Mouse (Mus musculus) T-helper 2 cell (primary cell): ENCODE measurements around the gene Epha2.

ENCODE experiments used
- in situ Hi-C: fragments of 300-600 bp; cut with MboI, MseI; formaldehyde crosslinking; loops from one replicate; pipeline ENCODE4 v1.15.1; 2025; ENCODE audit warnings: high pct_unique_total_duplicates

The Epha2 gene

DNA sequence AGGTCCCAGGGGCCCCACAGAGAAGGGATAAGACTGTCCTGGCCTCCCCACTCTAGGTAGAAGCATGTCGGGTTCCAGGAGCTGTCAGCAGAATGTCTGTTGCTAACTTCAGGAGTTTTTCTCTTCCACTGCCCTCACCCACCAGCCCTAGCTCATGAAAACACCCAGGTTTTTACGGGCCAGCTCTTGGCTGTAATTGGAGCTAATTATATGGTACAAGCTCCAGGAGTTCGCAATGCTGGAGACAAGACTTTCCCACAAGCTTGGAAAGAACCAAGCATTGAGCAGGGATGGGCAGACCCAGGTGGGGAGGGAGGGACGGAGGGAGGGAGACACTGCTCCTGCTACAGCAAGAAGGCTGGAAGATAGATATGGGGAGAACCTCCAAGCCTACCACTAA, 26.0 kb downstream of the Epha2 start:
- in situ Hi-C loops = loop anchor here (25.0 kb wide), 1 partner anchor 1335 kb away; no protein-coding TSS in a partner anchor

DNA sequence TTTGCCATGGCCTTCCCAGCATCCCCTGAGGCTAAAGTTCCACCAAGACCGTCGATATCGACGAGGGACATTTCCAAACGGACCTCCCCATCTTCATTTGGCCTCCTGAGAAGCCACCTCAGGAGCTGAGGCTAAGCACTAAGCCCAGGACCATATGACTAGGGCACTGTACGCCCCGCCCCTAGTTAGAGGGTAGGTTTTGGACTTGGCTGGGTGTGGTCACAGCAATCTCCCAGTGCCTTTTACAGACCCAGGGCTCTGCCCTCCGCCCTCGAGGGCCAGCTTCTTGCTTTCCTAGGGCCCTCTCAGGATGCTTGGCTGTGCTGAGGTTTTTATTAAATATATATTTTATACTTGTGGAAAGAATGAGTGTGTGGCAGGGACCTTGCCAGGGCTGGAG, 27.7 kb downstream of the Epha2 start:
- in situ Hi-C loops = loop anchor here (25.0 kb wide), 1 partner anchor 1334 kb away; no protein-coding TSS in a partner anchor

DNA sequence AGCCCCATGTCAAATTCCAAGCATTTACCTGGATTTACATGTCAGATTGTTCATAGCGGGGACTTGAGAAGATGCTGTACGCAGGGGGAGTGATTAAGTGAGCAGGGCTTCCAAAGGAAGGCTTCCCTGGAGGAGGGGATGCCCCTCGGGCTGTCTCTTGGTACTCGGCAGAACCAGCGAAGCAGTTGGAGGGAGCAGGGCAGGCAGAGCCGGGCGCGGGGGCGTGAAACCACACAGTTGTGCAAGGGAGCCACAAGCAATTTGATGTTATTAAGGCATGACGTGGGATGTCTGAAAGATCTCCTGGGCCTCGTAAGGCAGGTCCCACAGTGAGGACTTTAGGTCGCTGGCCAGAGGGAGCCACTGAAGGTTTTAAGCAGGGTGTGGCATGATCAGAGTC, 28.9 kb downstream of the Epha2 start:
- in situ Hi-C loops = loop anchor here (25.0 kb wide), 1 partner anchor 1332 kb away; no protein-coding TSS in a partner anchor

DNA sequence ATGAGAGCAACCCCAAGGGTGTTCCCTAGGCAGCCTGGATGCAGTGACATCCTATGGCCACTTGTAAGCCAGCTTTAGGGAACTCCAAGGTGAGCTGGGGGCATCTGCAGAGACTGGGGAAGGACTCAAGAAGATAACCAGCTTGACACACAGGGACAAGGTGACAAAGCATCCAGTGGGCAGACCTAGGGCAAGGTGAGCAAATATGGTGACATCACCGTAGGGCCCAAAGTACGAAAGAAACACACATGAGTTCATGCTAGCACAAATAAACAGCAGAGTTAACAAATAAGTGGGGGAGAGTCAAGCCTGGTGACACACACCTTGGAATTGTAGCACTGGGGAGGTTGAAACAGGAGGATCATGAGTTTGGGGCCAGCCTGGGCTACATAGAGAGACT, 30.4 kb downstream of the Epha2 start:
- in situ Hi-C loops = loop anchor here (25.0 kb wide), 1 partner anchor 1331 kb away; no protein-coding TSS in a partner anchor

DNA sequence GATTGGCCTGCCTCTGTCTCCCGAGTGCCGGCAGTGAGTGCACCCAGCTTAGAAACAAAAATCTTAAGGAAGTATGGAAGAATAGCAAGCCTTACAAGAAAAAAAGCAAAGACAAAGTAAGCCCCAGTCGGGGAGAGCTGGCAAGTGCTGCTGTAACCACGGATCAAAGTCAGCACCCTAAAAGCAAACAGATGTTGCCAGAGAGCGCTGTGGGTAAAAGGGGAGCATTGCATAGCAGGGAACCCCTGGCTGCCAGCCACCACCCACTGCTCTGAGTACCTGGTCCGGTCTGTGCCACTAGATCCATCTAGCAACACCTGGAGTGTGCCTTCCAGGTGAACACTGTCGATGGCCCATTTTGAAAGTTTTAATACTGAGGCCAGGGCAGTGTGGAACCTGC, 31.2 kb downstream of the Epha2 start:
- in situ Hi-C loops = loop anchor here (25.0 kb wide), 1 partner anchor 1330 kb away; no protein-coding TSS in a partner anchor

DNA sequence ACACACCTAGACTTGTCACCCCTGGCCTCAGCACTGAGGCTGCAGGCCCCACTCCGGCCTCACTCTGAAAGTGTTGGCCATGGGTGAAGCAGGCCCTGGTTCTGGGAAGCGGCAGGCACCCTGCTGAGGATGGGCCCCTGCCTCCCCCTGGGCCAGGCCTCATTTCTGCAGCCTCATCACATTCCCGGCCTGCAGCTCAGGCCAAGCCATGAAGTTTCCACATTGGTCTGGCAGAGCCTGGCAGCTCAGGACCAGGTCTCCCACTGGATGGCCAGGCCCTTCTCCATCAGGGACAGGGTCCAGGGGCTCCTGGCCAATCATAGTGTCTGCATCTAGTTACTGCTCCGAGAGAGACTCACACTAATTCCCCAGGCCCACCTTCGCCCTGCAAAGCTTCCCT, 33.7 kb downstream of the Epha2 start:
- in situ Hi-C loops = loop anchor here (25.0 kb wide), 1 partner anchor 1328 kb away; no protein-coding TSS in a partner anchor

DNA sequence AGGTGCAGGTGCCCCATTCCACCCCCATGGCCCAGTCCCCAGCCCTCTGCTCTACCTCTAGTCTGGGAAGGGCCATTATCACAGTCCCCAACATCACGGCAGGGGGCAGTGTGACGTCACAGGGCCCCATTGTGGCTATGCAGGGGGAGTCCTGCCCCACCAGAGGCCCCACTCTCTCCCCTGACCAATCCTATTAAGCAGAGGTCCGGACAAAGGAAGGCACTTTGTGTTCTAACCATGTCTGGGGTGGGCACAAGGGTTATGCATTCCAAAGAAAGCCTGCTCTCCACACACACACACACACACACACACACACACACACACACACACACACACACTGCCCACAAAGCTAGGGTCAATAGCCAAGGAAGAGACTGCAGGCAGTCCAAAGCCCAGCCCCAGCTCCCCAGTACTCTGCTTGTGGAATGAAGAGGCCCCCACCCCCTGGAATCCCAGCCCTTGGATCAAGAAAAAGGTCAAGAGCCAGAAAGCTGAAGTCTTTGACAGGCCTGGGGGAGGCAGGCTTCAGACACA, 34.3 kb downstream of the Epha2 start:
- in situ Hi-C loops = loop anchor here (25.0 kb wide), 1 partner anchor 1327 kb away; no protein-coding TSS in a partner anchor

DNA sequence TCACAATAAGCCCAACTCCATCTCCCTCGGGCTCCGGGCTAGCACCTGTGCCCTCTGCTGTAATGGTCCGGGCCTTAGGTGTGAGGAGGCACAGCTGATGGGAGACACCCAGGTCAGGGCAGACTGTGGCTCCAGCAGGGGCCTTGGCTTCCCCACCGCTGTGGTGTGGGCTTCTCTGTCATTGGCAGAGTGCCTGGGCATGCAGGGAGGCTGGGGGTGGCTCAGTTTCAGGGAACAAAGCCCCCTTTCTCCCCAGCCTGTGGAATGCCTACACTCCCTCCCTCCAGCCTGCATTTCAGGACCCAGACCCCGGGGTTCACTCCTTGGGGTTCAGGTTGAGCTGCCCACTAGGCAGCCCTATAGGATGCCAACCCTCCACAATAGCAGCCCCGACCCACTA, 35.2 kb downstream of the Epha2 start:
- in situ Hi-C loops = loop anchor here (25.0 kb wide), 1 partner anchor 1326 kb away; no protein-coding TSS in a partner anchor

DNA sequence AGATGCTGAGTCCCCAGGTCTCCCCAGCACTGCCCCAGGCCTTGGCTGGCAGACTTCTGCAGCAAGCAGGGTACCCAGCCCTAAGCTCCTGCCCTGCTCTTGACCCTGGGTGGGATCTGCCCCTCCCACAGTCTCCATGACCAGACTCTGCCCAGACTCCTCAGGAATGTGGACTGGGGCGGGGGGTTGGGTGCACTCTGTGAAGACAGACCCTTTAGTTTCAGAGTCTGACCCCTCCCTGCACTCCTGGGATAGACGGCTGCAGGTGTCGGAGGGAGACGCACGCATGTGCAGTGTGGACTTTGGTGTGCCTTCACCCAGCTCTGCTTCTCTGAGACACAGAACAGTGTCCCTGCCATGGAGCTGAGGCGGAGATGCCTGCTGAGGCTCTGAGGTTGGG, 36.9 kb downstream of the Epha2 start:
- in situ Hi-C loops = loop anchor here (25.0 kb wide), 1 partner anchor 1324 kb away; no protein-coding TSS in a partner anchor

DNA sequence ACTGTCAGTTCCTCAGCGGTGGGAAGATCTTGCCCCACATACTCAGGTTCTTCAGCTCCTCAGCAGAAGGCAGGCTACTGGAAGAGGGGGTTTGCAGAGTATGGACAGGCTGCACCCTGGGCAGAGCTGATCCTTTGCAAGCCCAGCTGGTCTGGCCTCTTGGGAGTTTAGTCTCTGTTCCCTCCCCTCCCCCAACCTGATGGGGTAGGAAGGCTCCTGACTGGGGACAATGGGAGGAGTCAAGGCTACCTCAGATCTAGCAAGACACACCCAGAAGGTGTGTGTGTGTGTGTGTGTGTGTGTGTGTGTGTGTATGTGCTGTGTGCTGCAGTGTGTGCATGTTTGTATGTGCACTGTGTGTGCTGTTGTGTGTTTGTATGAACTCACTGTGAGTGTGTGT, 37.8 kb downstream of the Epha2 start:
- in situ Hi-C loops = loop anchor here (25.0 kb wide), 1 partner anchor 1323 kb away; no protein-coding TSS in a partner anchor

DNA sequence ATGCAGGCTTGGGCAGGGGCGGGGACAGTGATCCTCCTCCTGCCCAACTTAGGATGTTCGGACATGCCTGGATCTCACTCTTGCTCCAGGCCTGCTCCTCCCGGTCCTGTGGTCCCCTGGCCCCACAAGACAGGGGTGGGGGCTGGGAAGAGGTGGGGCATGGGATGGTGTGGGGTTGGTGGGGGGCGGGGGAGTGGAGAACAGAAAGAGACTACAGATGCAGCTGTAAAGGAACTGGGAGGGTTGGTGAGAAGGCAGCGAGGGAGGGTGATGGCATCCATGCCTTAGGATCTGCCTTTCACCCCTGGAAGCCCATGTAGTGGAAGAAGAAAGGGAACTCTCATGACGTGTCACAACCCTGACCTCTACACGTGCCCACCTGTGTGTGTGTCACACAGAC, 40.4 kb downstream of the Epha2 start:
- in situ Hi-C loops = loop anchor here (25.0 kb wide), 1 partner anchor 1321 kb away; no protein-coding TSS in a partner anchor

DNA sequence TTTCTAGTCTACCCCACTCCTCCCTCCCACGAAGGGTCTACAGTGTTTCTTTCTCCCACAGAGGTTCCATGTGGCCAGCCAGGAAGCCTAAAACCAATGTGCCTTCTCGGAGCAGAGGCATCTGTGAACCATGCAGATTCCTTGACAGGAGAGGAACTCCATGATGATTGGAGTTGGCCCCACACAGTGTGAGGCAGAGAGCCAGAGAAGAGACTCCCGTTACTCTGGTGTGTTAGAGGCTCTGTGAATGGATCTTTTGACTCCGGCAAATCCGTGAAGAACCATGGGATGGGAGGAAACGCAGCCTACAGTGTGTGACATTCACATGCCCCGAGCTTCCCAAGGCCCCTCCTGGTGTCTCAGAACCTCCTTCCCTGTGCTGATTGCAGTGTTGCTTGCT, 42.5 kb downstream of the Epha2 start:
- in situ Hi-C loops = loop anchor here (25.0 kb wide), 1 partner anchor 1319 kb away; no protein-coding TSS in a partner anchor

DNA sequence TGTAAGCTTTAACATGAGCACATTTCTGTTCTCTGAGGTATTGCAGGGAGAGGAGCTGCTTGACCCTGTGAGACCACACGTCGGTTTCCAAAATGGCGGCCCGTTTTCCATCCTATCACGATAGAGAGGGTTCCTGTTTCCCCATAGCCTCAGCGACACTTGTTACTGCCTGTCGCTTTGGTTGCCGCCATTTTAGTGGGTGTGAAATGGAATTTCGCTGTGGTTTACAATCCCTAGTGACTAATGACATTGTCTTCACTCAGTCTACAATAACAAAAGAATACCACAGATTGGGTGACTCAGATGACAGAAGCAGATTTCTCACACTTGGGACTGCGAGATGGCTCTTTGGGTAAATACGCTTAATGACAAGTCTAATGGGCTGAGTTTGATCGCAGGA, 44.2 kb downstream of the Epha2 start:
- in situ Hi-C loops = loop anchor here (25.0 kb wide), 1 partner anchor 1317 kb away; no protein-coding TSS in a partner anchor

DNA sequence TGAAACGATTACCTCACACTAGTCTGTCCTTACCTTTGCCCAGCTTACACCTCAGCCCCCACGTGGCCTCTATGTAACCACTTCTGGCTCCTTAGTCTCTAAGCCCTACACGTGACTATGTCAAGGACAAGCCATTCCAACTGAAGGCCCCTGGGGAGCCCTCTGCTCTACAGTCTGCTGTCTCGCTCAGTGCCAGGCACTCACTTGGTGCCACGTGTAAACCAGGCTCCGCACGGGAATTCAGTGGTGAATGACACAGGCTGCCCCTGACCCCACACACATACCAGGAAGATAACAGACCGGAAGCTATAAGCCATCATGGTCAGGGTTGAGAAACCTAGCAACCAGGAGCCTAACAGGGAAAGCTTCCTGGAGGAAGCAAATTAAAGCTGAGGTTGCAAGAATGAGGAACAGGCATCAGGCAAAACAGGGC, 46.3 kb downstream of the Epha2 start:
- in situ Hi-C loops = loop anchor here (25.0 kb wide), 1 partner anchor 1315 kb away; no protein-coding TSS in a partner anchor

DNA sequence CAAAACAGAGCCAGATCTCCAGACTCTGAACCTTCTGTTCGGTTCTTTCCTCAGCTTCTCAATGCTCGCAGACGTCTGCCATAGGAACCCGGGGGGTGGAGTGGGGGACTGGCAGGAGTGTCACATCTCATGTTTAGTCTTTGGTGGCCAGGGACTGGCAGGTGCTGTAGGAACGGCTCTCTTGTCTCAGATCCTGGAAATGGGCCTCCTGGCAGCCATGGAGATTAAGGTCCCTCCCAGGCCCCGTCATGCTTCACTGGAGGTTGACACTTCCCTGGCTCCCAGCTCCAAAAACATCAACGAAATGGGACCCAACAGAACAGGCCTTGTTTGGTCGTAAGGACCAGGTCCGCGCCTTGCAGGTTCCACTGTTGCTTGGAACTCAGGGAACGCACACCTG, 47.6 kb downstream of the Epha2 start:
- in situ Hi-C loops = loop anchor here (25.0 kb wide), 1 partner anchor 1314 kb away; no protein-coding TSS in a partner anchor

DNA sequence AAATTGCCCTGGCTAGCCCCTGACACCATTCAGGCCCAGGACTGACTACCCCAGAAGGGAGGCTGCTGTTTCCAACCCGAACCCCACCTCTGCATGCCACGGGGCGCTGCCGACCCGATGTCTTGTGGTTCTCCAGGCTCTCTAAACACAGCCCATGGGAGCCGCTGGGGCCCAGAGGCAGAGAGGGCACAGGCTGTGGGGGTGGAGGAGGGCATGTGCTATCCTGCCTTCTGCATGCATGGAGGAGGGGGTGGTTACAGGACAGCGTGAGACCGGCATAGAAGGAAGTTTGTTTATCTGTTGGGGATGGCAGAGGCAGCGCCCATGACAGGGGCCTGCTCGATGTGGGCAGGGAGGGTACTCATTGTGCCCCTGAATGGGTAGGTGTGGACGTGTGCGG, 49.0 kb downstream of the Epha2 start:
- in situ Hi-C loops = no loop called here

DNA sequence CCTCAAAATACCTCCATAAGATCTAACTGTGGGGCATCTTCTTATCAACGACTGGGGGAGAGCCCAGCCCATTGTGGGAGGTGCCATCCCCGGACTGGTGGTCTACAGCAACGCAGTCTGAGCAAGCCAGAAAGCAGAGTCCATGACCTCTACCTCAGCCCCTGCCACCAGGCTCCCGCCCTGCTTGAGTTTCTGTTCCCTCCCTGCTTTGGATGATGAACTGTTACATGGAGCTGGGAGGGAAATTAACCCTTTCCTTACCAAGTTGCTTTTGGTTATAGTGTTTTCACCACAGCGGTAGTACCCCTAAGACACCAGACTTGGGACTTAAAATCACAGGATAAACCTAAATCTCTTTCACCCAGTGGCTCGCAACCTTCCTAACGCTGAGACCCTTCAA, 50.9 kb downstream of the Epha2 start:
- in situ Hi-C loops = no loop called here

DNA sequence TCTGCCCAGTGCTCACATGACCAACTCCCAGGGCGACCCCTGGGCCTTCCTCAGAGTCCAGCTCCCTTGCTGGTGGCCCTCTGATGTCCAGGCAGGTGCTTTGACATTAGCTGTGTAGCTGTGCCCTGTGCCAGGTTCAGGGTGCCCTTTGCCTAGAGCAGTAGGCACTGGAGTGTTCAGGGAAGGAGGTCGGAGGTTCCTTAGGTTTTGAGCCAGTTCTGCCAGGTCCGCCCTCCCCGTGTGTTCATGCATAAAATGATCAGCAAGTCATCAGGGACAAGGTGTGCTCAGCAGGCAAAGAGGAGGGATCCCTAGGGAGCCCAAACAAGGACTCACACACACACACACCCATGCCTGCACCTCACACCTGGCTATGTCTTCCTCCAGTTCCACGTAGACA, 51.9 kb downstream of the Epha2 start:
- in situ Hi-C loops = no loop called here

DNA sequence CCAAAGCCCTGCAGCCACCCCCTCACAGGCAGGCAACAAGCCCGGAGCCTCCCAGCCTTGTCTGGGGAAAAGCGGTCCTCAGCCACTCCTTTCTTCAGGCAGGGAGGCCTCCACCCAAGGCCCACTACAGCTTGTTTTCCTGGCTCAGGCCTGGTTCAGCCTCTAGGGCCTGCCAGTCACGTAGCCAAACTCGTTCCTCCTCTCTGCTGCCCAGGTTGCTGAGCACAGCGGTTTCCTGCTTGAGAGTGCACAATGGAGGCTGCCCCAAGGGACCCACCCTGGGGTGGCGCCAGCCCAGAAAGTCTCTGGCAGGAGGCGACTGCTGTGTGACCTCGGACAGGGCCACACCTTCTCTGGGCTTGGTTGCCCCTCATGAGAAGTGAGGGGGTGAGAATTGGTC, 52.8 kb downstream of the Epha2 start:
- in situ Hi-C loops = no loop called here

DNA sequence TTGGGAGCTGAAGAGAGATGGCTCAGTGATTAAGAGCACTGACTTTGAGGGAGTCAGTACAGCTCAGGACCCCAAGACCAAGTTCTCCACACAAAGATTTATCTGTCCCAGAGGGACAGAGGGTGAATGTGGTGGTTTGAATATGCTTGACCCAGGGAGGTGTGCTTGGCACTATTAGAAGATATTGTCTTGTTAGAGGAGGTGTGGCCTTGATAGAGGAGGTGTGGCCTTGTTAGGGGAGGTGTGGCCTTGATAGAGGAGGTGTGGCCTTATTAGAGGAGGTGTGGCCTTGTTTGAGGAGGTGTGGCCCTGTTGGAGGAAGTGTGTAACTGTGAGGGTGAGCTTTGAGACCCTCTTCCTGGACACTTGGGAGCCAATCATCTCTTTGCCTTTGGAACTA, 56.8 kb downstream of the Epha2 start:
- in situ Hi-C loops = no loop called here

DNA sequence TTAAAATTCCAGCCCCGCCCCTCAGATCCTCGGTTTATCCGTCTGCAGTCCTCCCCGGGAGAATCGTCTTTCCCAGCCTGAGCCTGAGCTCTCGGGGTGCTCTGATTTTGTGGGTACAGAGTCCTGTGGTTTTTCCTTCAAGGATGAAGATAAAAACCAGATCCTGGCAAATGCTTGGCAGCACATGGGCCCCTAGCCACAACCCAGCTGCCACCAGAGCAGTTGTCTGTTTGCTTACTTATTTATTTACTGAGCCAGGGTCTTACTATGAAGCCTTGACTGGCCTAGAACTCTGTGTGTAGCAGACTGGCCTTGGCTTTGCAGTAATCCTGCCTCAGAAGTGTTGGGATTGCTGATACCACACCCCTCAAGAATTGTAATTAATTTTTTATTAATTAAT, 58.2 kb downstream of the Epha2 start:
- in situ Hi-C loops = no loop called here

DNA sequence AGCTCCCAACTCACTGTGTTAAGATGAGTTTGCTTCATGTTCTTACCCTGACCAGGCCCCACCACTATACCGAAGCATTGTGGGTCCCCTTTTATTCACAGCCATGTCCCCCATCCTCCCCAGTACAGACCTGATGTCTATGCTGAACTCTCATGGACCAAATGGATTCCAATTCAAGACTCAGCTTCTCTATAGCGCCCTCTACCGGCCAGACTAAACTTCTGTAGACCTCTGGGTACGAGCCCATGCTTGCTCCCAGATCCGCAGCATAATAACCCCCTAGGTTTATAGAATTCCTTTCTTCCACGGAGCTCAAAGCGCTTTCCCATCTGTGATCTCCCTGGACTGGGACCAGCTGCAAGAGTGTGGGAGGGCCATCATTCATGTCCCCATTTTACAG, 59.8 kb downstream of the Epha2 start:
- in situ Hi-C loops = loop anchor here (5.0 kb wide), 1 partner anchor 84 kb away; no protein-coding TSS in a partner anchor

DNA sequence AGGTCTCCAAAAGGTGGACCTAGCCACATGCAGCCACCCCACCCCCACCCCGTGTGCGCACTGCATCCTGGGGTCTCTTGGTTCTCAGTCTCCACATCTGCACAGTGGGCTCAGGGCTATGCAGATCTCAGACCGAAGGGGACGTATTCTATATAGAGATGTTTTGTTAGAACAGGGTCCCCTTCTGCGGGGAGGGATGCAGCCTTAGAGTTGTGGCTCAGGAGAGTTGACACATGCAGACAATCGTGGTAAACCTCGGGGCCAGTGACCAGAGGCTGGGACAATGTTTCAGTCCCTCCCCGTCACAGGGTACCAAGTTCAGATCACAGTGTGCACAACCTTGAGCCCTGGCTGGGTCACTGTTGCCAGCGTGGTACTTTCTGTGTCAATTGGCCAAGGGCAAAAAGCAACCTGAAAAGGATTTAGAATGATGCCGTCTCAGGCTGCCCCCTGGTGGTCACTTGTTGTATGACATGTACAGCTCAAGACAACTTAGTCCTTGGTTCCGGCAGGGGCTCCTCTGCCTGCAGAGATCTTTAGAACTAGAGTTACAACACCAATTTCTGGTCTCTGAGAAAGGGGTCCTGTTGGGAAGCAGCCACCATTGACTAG, 62.0 kb downstream of the Epha2 start:
- in situ Hi-C loops = loop anchor here (5.0 kb wide), 1 partner anchor 86 kb away; no protein-coding TSS in a partner anchor
